Mouse (Mus musculus) kidney, adult 18-20 months (tissue): Measurements from ENCODE around the gene Rpl27.
A peak's percentile ranks its signal among the peaks of the same experiment; 100 is the strongest.
"Not testable (repeated sequence)": the region's sequence is repeated elsewhere in the genome, so short reads cannot be mapped to it uniquely, and the experiment has no call there.

Experiments
- DNase-seq: peaks from one replicate; pipeline ENCODE4 v3.0.0; 2021

Gene Rpl27

DNA sequence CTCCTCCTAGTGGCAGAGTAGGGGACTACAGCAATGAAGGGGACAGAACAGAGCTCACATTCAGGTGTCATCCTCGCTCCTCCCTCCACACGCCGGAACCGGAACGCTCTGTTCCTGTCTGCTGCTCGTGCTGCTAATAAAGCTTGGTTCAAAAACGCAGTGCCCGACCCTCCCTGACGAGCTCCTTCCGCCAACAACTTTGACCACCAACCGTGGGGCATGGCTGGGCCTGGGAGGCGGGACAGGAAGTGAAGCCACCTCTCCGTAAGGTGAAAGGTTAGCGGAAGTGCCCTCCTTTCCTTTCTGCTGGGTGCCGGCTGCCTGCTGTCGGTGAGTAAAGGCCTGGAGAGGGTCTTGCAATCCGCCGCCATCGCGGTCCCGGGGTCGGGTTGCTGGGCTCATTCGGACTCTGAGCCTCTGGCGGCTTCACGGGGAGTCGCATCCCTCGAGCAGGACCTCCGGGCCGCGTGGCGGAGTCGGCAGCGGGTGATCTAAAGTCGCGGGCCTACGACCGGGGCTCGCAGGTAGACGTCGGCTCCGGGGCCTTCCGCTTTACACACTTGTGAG is at the start of gene Rpl27:
Gene Rpl27 (plus strand): TSS at position 172 of the 567 bp plus-strand sequence.
- peak; percentile 94 for DNase-seq

DNA sequence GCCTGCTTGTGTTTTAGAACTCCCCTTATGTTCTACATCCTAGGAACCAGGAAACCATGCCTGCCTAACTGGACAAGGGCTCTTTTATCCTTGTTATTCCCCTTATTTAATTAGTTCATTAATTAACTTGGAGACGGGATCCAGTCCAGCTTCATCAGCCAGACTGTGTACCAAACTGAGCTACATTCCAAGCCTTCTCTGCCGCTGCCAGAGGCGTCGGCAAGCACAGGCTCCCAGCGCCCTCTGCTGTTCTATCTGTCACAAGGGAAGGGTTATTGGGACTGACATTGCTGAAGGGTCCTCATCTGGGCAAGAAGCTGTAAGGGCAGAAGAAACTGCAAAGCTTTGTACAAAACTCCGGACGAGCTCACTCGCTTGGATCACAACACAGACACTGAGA is 47.0 kb upstream of the Rpl27 start:
- DNase-seq = peak; percentile 80

DNA sequence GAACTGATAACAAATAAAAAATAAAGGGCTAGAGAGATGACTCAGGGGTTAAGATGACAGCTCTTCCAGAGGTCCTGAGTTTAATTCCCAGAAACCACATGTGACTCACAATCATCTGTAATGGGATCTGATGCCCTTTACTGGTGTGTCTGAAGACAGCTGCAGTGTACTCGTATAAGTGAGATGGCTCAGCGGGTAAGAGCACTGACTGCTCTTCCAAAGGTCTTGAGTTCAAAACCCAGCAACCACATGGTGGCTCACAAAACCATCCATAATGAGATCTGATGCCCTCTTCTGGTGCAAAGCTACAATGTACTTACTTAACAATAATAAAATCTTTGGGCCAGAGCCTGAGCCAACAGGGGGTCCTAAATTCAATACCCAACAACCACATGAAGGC is 26.8 kb upstream of the Rpl27 start:
- no peak for DNase-seq

DNA sequence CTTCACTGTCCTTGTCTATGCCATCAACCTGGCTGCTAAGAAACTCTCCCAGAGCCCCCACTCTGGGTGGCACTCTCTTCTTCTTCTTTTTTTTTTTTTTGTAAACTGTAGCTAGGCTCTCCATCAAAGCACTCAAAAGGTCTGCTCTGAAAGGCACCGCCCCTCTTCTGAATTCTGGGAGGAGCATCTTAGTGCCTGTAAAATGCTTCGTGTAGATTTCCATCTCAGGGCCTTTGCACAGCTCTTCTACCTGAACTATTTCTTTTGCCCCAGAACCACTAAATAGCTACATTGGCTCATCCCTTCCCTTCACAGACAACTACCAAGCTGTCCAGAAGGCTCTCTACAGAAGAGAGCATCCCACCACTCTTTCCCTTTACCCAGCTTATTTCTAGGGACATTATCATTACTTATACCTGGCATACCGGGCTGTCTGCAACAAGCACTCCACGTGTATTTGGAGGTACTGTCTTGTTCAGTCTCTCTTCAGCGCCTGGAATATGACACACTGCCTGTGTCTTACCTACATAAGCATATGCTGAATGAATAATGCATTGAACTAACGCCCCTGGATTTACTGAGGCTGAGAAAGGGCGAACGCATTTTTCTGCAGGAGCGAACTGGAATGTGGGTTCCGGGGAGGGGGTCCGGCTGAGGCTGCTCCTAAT is 25.5 kb upstream of the Rpl27 start:
- DNase-seq = no peak

DNA sequence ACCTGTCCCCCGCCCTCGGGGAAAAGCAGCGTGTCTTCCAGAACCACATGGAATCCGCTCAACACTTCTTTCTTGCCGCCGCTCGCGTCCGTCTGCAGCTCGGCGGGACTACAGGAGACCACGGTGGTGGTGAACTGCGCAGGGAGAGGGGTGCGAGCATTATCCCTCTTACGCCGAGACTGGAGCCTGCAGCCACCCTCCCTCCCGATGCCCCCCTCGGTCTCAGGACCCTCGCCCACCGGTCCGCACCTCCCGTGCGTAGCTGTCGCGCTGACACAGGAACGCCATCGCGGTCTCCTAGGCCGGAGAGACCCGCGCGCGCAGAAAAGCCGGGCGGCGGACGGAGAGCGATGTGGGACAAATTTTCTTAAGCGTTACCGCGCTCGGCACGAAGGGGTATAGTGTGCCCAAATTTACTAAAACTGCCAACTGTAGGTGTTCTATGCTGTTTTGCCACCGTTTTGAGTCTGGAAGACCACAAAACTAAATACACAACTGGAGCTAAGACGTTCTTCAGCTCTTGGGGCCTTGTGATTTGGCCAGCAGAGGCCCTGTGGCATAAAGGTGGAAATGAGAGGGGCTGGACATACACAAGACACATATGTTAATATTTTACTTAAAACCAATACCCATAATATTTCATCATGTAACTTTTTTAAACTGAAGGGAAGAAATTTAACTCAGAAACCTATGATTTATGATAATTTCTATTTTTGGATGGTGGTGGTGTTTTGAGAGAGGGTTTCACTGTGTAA is 24.8 kb upstream of the Rpl27 start, which contains the start of gene Aarsd1:
Gene Aarsd1 (minus strand): TSS at position 515 of the 755 bp plus-strand sequence.
- DNase-seq = peak; percentile 92

DNA sequence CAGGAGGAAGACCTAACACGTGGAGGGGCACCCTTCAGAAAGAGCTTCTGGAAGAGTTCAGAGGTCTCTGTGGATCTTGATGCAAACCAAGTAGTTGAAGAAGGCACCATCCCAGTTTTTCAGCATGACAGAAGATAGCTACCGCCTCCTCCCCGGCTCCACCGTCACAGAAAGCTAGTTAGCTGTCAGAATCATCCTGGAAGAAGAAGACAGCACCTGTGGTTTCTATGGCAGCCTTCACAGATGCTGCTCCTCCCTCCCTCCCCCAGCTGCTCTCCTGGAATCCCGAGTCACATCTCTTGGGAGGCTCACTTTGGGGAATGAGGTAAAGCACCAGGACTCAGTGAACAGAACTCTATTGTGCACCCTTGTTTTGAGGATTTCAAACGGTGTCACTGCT is 23.1 kb upstream of the Rpl27 start:
- DNase-seq = no peak

DNA sequence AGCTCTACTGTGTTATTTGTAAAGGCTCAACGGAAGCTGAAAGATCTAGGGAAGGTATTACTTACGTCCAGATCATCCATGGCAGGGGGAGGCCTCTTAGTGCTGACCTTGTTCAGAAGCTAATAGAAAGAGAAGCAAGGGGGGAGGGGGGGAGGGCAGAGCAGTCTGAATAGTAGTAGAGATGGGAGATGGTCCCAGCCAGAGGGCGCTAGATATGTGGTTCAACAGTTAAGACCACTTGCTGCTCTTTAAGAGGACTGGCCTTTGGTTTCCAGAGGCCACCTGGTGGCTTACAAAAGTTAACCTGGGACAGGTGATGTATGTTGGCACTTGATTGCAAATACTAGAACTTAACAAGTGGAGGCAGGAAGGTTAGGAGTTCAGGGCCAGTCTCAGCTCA is 22.5 kb upstream of the Rpl27 start:
- no peak for DNase-seq

DNA sequence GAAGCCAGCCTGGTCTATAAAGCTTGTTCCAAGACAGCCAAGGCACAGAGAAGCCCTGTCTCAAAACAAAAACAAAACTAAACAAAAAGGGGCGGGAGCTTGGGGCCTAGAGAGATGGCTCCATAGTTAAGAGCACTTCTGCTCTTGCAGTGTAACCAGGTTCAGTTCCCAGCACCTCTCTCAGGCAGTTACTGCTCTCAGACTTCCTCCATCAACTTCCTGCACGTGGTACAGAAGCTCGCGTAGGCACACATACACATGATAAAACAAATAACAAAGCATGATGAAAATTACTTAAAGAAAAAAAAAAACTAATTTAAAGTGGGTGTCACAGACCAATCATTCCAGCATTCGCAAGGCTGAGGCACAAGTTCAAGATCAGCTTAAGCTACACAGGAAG is 21.9 kb upstream of the Rpl27 start:
- DNase-seq = no peak

DNA sequence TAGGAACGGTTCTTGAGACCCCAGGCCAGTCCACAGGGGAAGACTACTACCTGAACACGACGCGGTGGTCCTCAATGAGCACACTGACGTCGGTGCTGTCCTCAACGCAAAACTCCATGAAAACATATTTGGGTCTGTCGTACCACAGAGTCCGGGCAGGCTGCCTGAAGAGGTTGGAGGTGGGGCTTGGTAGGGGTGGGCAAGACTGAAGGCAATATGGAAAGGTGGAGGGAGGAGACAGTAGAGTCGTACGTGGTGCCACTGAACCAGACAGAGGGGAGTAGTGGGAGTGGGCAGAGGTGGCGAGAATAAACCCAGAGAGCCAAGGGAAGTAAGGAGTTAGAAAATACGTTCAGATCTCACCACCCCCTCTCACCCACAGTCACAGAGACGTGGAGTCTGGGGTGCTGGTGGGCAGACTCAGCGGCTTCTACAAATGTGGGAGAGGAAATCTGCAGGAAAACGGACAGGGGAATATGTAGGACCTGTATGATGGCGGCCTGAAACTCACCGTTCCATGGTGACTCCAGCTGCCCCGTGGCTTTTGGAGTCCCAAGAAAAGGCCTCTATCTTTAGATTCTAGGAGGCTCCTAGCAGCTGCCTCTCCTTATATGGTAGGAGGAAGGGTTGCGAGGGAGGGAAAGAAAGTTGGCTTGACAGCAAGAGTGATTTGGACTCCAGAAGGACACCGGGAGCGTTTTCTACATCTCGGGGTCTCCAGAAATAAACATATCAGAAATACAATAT is 17.8 kb upstream of the Rpl27 start, which contains the start of gene Gm27029:
Gene Gm27029 (minus strand): TSS at position 692 of the 747 bp plus-strand sequence.
- DNase-seq = no peak

DNA sequence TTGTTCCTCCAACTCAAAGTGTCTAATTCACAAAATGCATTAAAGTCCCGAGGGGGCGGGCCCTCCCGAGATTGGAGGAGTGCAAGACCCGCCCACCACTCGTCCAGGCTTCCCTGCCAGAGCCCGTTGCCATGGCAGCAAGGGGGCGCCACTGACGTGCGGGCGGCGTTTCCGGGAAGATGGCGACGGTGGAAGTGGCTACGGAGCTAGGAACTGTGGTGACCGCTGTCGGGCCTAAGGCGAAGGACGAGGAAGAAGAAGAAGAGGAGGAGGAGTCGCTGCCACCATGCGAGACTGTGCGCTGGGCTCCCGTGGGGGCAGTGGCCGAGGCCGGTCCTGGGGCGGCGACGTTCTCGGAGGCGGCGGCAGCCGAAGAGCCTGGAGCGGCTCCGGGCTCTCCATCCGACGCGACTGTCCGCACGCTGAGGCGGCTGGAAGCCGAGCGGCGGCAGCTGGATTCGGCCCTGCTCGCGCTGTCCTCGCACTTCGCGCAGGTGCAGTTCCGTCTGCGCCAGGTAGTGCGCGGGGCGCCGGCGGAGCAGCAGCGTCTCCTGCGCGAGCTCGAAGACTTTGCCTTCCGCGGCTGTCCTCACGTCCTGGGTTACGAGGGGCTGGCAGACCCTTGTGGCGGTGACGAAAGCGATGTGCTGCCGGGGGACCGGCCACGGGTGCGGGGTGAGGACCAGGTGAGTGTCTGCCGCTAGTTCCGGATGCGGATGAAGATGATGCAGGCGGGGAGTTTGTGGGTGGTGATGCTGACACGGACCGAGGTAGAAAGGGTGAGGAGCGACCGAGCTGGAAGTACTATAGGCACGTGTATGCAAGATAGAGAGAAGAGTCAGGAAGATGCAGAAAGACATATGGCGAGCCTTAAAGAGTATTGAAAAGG is 16.9 kb upstream of the Rpl27 start, which contains the start of the genes Rundc1 and Ptges3l:
Gene Rundc1 (plus strand): TSS at position 161 of the 889 bp plus-strand sequence.
Gene Ptges3l (minus strand): TSS at position 409 of the 889 bp plus-strand sequence.
- DNase-seq = peak; percentile 99

DNA sequence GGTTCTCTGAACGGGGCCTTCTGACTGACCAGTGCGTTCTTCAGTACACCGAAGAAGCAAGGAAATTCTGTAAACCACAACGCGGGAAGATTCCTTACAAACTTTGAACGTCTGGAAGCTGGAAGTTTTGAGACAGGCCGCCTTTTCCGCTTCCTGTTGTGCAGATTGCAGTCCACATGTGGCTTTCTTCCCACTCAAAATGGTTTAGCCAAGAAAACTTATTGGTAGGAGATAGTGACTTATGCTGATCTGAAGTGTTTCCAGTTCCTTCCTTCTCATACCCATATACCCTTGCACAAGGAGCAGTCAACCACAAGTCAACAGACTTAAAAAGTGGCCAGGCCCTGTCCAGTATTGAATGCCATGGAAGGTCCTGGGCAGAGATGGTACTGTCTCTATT is 15.9 kb upstream of the Rpl27 start:
- DNase-seq = no peak

DNA sequence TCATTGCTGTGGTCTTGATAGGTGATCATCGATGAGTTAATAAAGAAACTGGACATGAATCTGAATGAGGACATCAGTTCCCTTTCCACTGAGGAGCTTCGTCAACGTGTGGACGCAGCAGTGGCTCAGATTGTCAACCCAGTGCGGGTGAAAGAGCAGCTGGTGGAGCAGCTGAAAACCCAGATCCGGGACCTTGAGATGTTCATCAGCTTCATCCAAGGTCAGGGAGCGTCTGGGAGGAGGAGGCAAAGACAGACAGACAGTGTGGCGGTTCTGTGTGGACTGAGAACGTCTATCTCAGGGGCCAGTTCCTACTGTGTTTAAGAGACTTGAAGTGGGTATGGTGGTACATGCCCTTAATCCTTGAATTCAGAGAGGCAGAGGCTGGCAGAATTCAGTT is 10.8 kb upstream of the Rpl27 start:
- no peak for DNase-seq

DNA sequence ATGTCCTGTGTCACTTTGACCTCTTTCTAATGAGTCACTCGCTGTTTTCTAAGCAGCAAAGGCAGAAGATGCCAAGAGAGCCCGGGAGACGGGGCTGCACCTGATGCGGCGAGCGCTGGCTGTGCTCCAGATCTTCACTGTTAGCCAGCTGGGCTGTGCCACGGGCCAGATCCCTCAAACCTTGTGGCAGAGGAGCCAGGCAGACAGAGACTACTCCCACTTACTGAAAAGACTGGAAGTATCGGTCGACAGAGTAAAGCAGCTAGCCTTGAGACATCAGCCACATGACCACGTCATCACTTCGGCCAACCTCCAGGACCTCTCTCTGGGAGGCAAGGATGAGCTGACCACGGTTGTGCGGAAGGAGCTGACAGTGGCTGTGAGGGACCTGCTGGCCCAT is 8.7 kb upstream of the Rpl27 start:
- no peak for DNase-seq

DNA sequence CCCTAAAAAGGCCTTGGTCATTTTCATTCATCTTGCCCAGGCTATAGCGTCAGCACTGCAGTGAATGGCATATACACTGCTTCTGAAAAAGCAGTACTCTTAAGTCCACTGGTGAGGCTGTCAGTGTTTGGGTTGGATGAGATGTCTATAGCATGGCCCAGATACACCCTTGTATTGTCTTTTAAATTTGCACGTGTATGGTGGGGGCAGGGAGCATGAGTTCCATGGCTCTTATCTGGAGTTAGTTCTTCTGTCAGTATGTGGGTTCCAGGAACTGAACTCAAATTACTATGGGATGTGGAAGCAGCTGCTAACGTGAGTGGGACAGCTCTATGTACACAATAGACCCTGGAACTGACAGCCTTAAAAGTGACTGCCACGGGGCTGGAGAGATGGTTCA is 6.3 kb upstream of the Rpl27 start:
- no peak for DNase-seq

DNA sequence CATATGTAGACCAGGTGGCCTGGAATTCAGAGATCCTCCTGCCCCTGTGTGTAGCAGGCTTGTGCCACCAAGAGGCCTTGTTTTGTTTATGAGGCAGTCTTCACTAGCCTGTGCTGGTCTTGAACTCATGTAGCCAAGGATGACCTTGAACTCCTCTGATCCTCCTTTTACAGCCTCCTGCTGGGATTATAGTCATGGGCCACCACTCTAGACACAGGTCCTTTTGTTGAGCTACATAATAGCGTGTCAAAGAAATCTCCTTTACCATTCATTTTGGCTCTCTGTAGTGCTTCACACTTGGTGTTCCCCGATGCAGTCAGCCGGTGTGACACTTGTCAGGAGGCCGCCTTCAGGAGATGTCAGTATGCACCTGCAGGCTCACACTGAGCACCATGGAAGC is 5.2 kb upstream of the Rpl27 start:
- no peak for DNase-seq

DNA sequence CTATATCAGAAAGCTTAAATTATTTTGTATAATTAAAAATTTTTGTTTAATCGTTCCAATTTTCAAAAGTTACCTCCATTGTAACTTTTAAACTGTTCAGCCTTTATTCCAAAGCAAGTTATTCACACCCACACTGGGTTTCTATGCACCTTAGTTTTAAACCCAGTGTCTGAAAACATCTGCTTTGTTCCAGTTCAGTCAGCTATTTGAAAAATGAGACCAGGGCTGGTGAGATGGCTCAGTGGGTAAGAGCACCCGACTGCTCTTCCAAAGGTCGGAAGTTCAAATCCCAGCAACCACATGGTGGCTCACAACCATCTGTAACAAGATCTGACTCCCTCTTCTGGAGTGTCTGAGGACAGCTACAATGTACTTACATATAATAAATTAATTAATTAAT is 4.1 kb upstream of the Rpl27 start:
- DNase-seq = not testable (repeated sequence)

DNA sequence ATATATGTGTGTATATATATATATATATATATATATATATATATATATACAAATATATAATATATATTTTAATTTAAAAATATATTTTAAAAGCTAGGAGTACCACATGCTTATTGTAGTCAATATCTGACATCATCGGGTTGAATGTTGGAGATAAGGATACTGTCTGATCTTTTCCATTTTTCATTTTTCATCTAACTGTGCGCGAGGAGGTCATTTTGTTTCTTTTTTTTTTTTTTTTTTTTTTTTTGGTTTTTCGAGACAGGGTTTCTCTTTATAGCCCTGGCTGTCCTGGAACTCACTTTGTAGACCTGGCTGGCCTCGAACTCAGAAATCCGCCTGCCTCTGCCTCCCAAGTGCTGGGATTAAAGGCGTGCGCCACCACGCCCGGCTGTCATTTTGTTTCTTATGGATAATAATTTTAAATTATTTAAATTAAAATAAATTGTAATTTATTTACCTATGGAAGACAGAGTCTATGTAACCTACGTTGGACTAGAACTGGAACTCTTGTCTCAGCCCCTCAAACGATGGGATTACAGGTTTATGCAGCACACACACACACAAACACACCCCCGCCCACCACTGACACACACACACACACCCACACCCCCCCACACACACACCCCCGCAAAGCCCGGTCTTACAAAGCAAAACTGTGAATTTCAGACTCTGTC is 510 bp upstream of the Rpl27 start:
- DNase-seq = not testable (repeated sequence)

DNA sequence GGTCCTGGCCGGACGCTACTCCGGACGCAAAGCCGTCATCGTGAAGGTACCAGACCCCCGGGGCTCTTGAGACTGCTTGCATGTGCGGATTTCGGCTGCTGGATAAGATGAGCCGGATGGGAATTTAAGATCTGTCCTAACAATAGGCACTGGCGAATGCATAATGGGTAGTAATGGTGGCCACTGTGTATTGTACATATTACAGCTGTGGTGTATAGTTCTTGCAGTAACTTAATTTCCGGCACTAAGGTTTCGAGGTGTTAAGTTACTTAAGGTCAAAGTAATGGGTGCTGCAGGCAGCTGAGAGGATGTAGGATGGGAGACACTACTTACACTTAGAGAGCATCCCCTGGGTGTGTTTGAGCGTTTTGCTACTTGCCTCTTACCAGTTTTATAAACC is 662 bp downstream of the Rpl27 start:
- no peak for DNase-seq

DNA sequence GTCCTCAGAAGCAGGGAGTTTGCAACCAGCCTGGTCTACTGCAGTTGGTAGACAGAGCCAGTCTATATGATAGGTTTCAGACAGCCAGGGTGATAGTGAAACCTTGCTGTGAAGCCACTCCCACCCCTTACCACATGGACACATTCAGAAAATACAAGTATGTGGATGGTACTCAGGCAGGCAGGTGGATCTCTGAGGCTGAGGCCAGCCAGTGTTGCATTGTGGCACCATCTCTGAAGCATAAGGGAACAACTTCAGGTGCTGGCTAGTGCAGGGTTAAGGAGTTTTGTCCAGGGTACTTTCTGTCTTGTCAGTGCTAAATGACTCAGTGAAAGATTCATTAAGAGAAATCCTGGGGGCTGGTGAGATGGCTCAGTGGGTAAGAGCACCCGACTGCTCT is 4.2 kb downstream of the Rpl27 start:
- DNase-seq = no peak

DNA sequence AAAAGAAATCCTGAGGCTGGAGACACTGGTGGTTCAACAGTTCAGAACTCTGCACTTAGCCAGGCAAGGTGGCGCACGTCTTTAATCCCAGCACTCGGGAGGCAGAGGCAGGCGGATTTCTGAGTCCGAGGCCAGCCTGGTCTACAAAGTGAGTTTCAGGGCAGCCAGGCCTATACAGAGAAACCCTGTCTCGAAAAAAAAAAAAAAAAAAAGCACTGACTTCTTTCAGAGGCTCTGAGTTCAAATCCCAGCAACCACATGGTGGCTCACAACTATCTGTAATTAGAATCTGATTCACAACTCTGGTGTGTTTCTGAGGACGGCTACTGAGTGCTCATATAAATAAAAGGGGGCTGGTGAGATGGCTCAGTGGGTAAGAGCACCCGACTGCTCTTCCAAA is 4.8 kb downstream of the Rpl27 start:
- not testable (repeated sequence) for DNase-seq

DNA sequence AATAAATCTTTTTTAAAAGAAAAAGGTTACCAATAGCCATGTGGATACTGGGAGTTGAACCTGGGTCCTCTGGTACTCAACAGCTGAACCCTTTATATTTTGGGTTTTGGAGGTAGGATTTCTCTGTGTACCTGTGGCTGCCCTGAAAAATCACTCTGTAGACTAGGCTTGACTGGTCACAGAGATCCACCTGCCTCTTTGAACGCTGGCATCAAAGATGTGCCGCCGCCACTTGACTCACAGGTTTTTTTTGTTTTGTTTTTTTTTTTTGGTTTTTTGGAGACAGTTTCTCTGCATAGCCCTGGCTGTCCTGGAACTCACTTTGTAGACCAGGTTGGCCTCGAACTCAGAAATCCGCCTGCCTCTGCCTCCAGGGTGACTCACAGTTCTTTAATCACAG is 5.7 kb downstream of the Rpl27 start:
- no peak for DNase-seq
